Mouse (Mus musculus) midbrain, postnatal 0 days (tissue): ENCODE results near the gene Atp4a. TPM values are rescaled to one million over a fixed set of nuclear protein-coding genes. Genes with fewer than 3 reads are reported as not detected.

ENCODE experiments used
- ATAC-seq: fragments of 200-750 bp; cut with Nextera tagmentation; 2 replicates; pipeline ENCODE4 v1.8.0; 2017; ENCODE audit warnings: moderate number of reproducible peaks, mild to moderate bottlenecking, moderate TSS enrichment, moderate library complexity; ENCODE audit not compliant: low FRiP score
- DNase-seq: peaks from one replicate; pipeline ENCODE4 v3.0.0-alpha.2; 2015; ENCODE audit warnings: low spot score
- H3K27ac ChIP-seq: fragments of 300-500 bp; sonication (generic); 2 replicates; pipeline ENCODE4 v1.5.1; 2014; ENCODE audit warnings: low read depth, mild to moderate bottlenecking, low read length, mixed read lengths
- H3K27me3 ChIP-seq: fragments of 300-500 bp; sonication (generic); 2 replicates; pipeline ENCODE4 v1.6.1; 2014; ENCODE audit warnings: low read length, control low read depth, mixed read lengths; ENCODE audit not compliant: insufficient read depth
- H3K36me3 ChIP-seq: fragments of 300-500 bp; sonication (generic); 2 replicates; pipeline ENCODE4 v1.6.1; 2014; ENCODE audit warnings: low read length, control low read depth, mixed read lengths; ENCODE audit not compliant: insufficient read depth
- H3K4me1 ChIP-seq: fragments of 300-500 bp; sonication (generic); 2 replicates; pipeline ENCODE4 v1.6.1; 2014; ENCODE audit warnings: mild to moderate bottlenecking, control low read depth, antibody characterized with exemption, low read length, mixed read lengths; ENCODE audit not compliant: insufficient read depth
- H3K4me2 ChIP-seq: fragments of 300-500 bp; sonication (generic); 2 replicates; pipeline ENCODE4 v1.6.1; 2014; ENCODE audit warnings: low read depth, mild to moderate bottlenecking, low read length, mixed read lengths; ENCODE audit not compliant: poor library complexity, severe bottlenecking
- H3K4me3 ChIP-seq: fragments of 300-500 bp; sonication (generic); 2 replicates; pipeline ENCODE4 v1.5.1; 2014; ENCODE audit warnings: low read depth, mild to moderate bottlenecking, low read length, moderate library complexity
- H3K9ac ChIP-seq: fragments of 300-500 bp; sonication (generic); replicated peaks from 2 replicates; pipeline ENCODE4 v1.6.1; 2014; ENCODE audit warnings: mild to moderate bottlenecking, low read length, moderate library complexity, mixed read lengths; ENCODE audit not compliant: poor library complexity, severe bottlenecking
- H3K9me3 ChIP-seq: fragments of 300-500 bp; sonication (generic); 2 replicates; pipeline ENCODE4 v1.6.1; 2016; ENCODE audit warnings: low read length, control low read depth
- CTCF ChIP-seq: IDR thresholded peaks from 2 replicates; pipeline ENCODE4 v1.5.1; 2016; ENCODE audit warnings: antibody characterized with exemption, mild to moderate bottlenecking
- WGBS: fragments of 180-500 bp; shearing (Covaris S2); extraction: QIAGEN DNeasy Blood & Tissue Kit; methylation state at CpG from one replicate; pipeline ENCODE4 v1.1.7; 2014; 5-methylcytosine and 5-hydroxymethylcytosine counted together
- polyA plus RNA-seq: library from polyadenylated mRNA; unstranded; fragments of >200 nt; fragmentation: Nextera tagmentation; extraction: Ambion mirVana; gene quantifications from 2 replicates; pipeline ENCODE4 v1.2.1, GENCODE M21; 2015
- total RNA-seq: library from RNA; depleted of rRNA; stranded (reverse); fragments of >200 nt; gene quantifications from 2 replicates; pipeline ENCODE4 v1.2.3, GENCODE M21; 2014

Gene Atp4a
- total and polyA plus RNA-seq, 2 experiments from 2014 or later, result 0.82 to 2.7 TPM

DNA sequence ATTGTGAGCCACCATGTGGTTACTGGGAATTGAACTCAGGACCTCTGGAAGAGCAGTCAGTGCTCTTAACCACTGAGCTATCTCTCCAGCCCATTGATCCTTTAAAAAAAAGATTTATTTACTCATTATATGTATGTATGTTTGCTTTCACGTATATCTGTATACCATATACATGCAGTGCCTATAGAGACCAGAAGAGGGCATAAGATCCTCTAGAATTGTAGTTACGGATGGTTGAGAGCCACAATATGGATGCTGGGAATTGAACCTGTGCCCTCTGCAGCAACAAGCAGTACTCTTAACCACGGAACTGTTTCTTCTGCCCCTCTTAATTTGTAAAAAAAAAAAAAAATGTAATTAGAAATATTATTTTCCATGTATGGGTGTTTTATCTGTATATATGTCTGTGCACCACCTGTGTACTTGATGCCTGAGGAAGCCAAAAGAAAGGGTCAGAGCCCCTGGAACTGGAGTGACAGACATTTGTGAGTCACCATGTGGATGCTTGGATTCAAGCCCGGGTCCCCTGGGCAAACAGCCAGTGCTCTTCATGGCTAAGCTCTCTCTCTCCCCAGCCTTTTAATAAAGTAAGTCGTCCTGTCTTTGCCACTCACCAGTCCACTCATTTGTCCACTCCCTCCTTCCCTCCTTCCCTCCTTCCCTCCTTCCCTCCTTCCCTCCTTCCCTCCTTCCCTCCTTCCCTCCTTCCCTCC is 33.6 kb upstream of the Atp4a start:
- no peak overlapping the region for H3K4me2 ChIP-seq
- TF ChIP-seq CTCF, result peak; percentile 25; the same call in 1 of the 2 replicates
- no peak overlapping the region for H3K27ac ChIP-seq
- no peaks in the 10 kb centered on the region for H3K9me3 ChIP-seq
- no peaks in the 10 kb centered on the region for H3K4me1 ChIP-seq
- 63% methylated on average over 5 of the region's 5 CpGs for WGBS
- H3K36me3 ChIP-seq, result no peaks in the 10 kb centered on the region
- no peak overlapping the region for H3K9ac ChIP-seq
- DNase-seq (peak; percentile 69), ATAC-seq (no peak)
- no peak overlapping the region for H3K4me3 ChIP-seq
- H3K27me3 ChIP-seq, result 0 out of 2 replicates have a peak, but pooled peaks cover 3% of the 10 kb centered on the region

DNA sequence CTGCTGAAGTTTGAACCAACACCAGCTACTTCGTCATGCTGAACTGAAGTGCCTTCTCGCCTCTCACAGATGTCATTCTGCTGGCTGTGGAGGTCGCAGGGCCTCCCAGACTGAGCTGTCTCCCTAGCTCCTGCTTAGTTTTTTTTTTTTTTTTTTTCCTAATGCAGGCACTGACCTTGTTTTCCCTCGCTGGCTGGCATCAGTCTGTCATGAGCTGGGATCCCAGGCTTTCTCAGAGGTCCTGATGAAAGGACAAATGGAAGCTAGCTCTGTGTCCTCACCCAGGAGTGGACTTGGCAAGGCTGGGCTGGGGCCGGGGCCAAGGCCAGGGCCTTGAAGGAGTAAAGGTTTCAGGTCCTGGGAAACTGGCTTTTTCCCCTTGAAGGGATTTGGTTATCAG is 30.1 kb upstream of the Atp4a start:
- WGBS, result 68% methylated on average over 5 of the region's 5 CpGs

DNA sequence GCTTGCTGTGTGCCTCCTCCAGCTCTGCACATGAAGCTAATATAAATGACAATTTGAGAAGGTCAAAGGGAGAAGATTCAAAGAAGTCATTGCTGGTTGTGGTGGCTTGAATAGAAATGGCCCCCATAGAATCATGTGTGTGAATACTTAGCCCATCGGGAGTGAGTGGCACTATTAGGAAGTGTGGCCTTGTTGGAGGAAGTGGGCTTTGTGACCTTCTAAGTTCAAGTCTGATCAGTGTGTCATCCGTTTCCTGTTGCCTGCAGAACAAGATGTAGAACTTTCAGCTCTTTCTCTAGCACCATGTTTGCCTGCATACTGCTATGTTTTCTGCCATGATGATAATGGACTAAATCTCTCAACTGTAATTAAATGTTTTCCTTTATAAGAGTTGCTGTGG is 28.6 kb upstream of the Atp4a start:
- Histone ChIP-seq H3K4me2 (no peak overlapping the region), H3K9me3 (no peaks in the 10 kb centered on the region), H3K9ac (no peak overlapping the region), H3K27ac (no peak overlapping the region), H3K27me3 (peaks cover 14% of the 10 kb centered on the region), H3K36me3 (no peaks in the 10 kb centered on the region), H3K4me1 (no peaks in the 10 kb centered on the region), H3K4me3 (no peak overlapping the region)
- 83% methylated on average over 2 of the region's 2 CpGs for WGBS
- DNase-seq, result no peak
- no peak for ATAC-seq
- no peak for TF ChIP-seq CTCF

More for the DNA sequence above, 30.1 kb upstream of the Atp4a start:
- no peak overlapping the region for H3K4me3 ChIP-seq
- no peak overlapping the region for H3K4me2 ChIP-seq
- DNase-seq (no peak), ATAC-seq (no peak)
- TF ChIP-seq CTCF, result no peak
- no peaks in the 10 kb centered on the region for H3K36me3 ChIP-seq
- H3K27me3 ChIP-seq, result 0 out of 2 replicates have a peak, but pooled peaks cover 3% of the 10 kb centered on the region
- H3K9me3 ChIP-seq, result no peaks in the 10 kb centered on the region
- H3K9ac ChIP-seq, result no peak overlapping the region
- H3K27ac ChIP-seq, result no peak overlapping the region
- H3K4me1 ChIP-seq, result no peaks in the 10 kb centered on the region

DNA sequence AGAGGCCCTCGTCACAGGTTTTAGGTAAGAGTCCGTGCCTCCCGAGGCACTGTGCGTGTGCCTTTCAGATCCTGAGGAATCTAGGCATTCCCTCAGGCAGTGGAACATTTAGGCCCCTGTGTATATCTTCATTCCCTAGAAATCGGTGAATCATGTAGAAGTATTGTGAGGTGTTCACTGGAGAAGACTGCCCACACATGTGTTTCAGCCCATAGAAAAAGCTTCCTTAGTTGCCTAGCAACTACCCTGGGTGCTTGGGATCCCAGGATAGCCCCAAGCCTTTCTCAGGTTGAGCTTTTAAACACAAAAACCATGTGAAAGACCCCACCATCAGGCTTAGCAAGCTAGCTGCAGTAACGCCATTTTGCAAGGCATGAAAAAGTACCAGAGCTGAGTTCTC is 23.7 kb upstream of the Atp4a start:
- ATAC-seq (no peak), DNase-seq (no peak)
- no peak overlapping the region for H3K27ac ChIP-seq
- no peak overlapping the region for H3K9ac ChIP-seq
- no peak for TF ChIP-seq CTCF
- H3K4me3 ChIP-seq, result no peak overlapping the region
- H3K4me1 ChIP-seq, result no peaks in the 10 kb centered on the region
- H3K9me3 ChIP-seq, result no peaks in the 10 kb centered on the region
- no peaks in the 10 kb centered on the region for H3K36me3 ChIP-seq
- 69% methylated on average over 6 of the region's 6 CpGs for WGBS
- no peak overlapping the region for H3K4me2 ChIP-seq
- H3K27me3 ChIP-seq, result peaks cover 11% of the 10 kb centered on the region

DNA sequence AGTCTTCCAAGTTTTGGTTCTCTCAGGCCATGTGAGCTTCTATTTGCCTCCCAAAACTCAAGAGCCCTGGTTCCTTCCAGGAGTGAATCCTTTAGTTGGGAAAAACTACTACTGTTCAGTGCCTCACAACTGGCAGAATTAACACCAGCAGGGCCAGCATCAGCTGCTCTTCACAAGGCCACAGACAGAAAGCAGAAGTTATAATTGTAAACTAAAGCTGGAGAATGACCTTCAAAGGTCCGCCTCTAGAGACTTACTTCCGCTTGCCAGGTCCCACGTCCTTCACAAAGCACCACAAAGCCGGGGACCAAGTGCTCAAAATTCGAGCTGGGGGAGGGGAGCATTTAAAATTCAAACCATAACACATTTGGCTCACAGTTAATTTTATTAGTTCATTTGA is 13.9 kb upstream of the Atp4a start:
- TF ChIP-seq CTCF, result no peak

DNA sequence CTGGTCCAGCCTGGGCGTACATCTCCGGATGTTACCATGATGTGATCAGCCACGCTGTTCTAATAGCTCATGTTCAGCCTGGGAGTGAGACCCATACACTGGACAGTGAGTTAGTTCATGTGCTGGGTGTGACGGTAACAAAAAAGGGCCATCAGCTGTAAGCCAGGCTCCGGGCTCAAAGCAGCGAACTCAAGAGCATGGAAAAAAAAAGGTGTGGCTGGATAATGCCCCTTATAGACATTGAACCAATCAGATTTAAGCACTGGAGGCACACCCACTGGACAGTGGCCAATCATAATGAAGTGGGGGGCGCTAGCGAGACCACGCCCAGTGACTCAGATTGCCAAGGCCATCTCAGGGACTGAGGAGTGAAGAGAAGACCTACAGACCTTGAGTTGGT is 13.4 kb upstream of the Atp4a start, which contains the start of gene 2200002J24Rik:
Gene 2200002J24Rik, plus strand, starts transcription at position 338 of the 400 bp plus-strand sequence.
- Histone ChIP-seq H3K9ac (no peak within 1 kb of the TSS), H3K4me3 (no peak within 1 kb of the TSS), H3K9me3 (no peaks in the 10 kb centered on the region), H3K27ac (no peak within 1 kb of the TSS), H3K4me1 (no peaks in the 10 kb centered on the region), H3K27me3 (no peaks in the 10 kb centered on the region), H3K4me2 (no peak within 1 kb of the TSS), H3K36me3 (no peaks in the 10 kb centered on the region)
- ATAC-seq, result no peak
- DNase-seq, result no peak
- WGBS, result 40% methylated on average over 9 of the region's 9 CpGs
- no peak for TF ChIP-seq CTCF

More for the DNA sequence above, 13.9 kb upstream of the Atp4a start:
- H3K4me2 ChIP-seq, result no peak overlapping the region
- no peaks in the 10 kb centered on the region for H3K36me3 ChIP-seq
- H3K27me3 ChIP-seq, result no peaks in the 10 kb centered on the region
- H3K27ac ChIP-seq, result no peak overlapping the region
- no peaks in the 10 kb centered on the region for H3K9me3 ChIP-seq
- ATAC-seq (no peak), DNase-seq (no peak)
- 69% methylated on average over 5 of the region's 5 CpGs for WGBS
- no peaks in the 10 kb centered on the region for H3K4me1 ChIP-seq
- H3K4me3 ChIP-seq, result no peak overlapping the region
- no peak overlapping the region for H3K9ac ChIP-seq
